Mouse (Mus musculus): ENCODE measurements at regions not wholly inside any gene's neighbourhood (a gene's known extent, or its start where the extent isn't known, plus 50 kb on each side); places are given as distances from the start of the nearest gene placed in this dataset.

GRCm38 (mm10) chr13:90490991-90491951 lies 401.9 kb upstream of the Xrcc4 start:
- TF ChIP-seq CTCF (IDR thresholded peaks at IDR 0.05; ENCODE audit: insufficient read depth, low read length) (no peak), POLR2A (IDR thresholded peaks at IDR 0.05; ENCODE audit: borderline replicate concordance, extremely low read depth, low read depth, low read length) (no peak)

All from lung, adult 2 months (tissue).